Mouse (Mus musculus) forebrain, embryonic 12.5 days (tissue): ENCODE data around the gene Gm48552. TPM values are rescaled to one million over a fixed set of nuclear protein-coding genes. Genes with fewer than 3 reads are reported as not detected.

ENCODE experiments used
- ATAC-seq: fragments of 200-750 bp; cut with Nextera tagmentation; 2 replicates; pipeline ENCODE4 v1.8.0; 2017; ENCODE audit warnings: moderate TSS enrichment; ENCODE audit not compliant: low FRiP score
- H3K27ac ChIP-seq: fragments of 300-500 bp; sonication (generic); 2 replicates; pipeline ENCODE4 v1.5.1; 2016; ENCODE audit warnings: mild to moderate bottlenecking
- H3K27me3 ChIP-seq: fragments of 300-500 bp; sonication (generic); 2 replicates; pipeline ENCODE4 v1.6.1; 2016; ENCODE audit warnings: mild to moderate bottlenecking
- H3K36me3 ChIP-seq: fragments of 300-500 bp; sonication (generic); replicated peaks from 2 replicates; pipeline ENCODE4 v1.6.1; 2016; ENCODE audit warnings: mild to moderate bottlenecking
- H3K4me1 ChIP-seq: fragments of 300-500 bp; sonication (generic); 2 replicates; pipeline ENCODE4 v1.6.1; 2016
- H3K4me2 ChIP-seq: fragments of 300-500 bp; sonication (generic); 2 replicates; pipeline ENCODE4 v1.6.1; 2016; ENCODE audit warnings: mild to moderate bottlenecking, moderate library complexity
- H3K4me3 ChIP-seq: fragments of 300-500 bp; sonication (generic); replicated peaks from 2 replicates; pipeline ENCODE4 v1.5.1; 2016; ENCODE audit warnings: mild to moderate bottlenecking
- H3K9ac ChIP-seq: fragments of 300-500 bp; sonication (generic); 2 replicates; pipeline ENCODE4 v1.6.1; 2016; ENCODE audit warnings: mild to moderate bottlenecking
- H3K9me3 ChIP-seq: fragments of 300-500 bp; sonication (generic); 2 replicates; pipeline ENCODE4 v1.6.1; 2016
- WGBS: fragments of 180-500 bp; shearing (Covaris S2); methylation state at CpG from one replicate; pipeline ENCODE4 v1.1.7; 2016; 5-methylcytosine and 5-hydroxymethylcytosine counted together
- polyA plus RNA-seq: library from polyadenylated mRNA; unstranded; fragments of >200 nt; fragmentation: Nextera tagmentation; extraction: Ambion mirVana; gene quantifications from 2 replicates; pipeline ENCODE4 v1.2.1, GENCODE M21; 2016

Gene Gm48552
- polyA plus RNA-seq, 1 experiment from 2014 or later = 1.4 TPM

DNA sequence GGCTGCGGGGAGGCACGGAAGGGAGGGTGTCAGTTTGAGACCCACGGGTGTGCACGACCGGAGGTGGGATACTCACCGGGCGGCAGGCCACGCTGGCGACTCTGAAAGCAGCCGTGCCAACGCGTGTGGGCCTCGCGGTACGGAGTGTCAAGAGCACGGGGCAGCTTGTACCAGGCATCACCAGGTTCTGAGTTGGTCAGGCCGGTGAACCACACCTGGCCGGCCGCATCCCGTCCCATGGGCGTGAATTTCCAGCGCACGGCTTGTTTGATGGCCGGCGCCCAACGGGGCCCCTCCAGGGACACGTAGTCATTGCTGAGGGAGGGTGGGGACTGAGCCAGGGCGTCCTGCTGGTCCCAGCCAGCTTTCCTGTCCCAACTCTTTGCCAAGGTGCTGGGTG is 24.1 kb upstream of the Gm48552 start:
- 0 out of 2 replicates have a peak, but pooled peaks have one; percentile 7 for ATAC-seq
- H3K4me1 ChIP-seq = peaks cover 59% of the 10 kb centered on the region
- WGBS = 12% methylated on average over 28 of the region's 28 CpGs

DNA sequence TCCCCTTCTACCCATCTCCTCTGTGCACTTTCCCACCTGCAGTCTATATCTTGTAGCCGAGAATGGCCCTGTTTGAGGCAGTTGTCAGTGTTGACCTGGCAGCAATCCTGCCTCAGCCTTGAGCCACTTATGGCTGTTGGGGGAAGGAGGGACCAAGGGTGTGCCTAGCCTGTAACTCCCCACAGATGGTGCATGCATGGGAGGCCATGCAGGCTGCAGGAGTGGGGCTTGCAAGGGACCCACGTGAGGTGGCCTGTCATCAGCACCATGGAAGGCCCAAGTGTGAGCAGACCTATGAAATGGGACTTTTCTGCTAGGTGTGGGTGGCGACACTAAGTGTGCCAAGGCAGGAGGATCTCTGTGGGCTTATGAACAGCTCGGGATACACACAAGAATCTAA is 23.7 kb upstream of the Gm48552 start:
- Histone ChIP-seq H3K4me1 (peaks cover 56% of the 10 kb centered on the region), H3K4me3 (no peak overlapping the region), H3K9me3 (no peaks in the 10 kb centered on the region), H3K36me3 (peaks cover 40% of the 10 kb centered on the region), H3K27me3 (peaks cover 33% of the 10 kb centered on the region), H3K27ac (no peak overlapping the region), H3K4me2 (0 out of 2 replicates have a peak overlapping the region, but pooled peaks have one; percentile 64), H3K9ac (no peak overlapping the region)
- WGBS = 24% methylated on average over 4 of the region's 4 CpGs
- ATAC-seq = peak; percentile 19; the same call in 1 of the 2 replicates

More for the DNA sequence above, 24.1 kb upstream of the Gm48552 start:
- Histone ChIP-seq H3K4me2 (peak overlapping the region; percentile 64), H3K4me3 (peak overlapping the region; percentile 35), H3K27me3 (peaks cover 34% of the 10 kb centered on the region), H3K9ac (peak overlapping the region; percentile 44), H3K9me3 (no peaks in the 10 kb centered on the region), H3K36me3 (peaks cover 36% of the 10 kb centered on the region), H3K27ac (no peak overlapping the region)

DNA sequence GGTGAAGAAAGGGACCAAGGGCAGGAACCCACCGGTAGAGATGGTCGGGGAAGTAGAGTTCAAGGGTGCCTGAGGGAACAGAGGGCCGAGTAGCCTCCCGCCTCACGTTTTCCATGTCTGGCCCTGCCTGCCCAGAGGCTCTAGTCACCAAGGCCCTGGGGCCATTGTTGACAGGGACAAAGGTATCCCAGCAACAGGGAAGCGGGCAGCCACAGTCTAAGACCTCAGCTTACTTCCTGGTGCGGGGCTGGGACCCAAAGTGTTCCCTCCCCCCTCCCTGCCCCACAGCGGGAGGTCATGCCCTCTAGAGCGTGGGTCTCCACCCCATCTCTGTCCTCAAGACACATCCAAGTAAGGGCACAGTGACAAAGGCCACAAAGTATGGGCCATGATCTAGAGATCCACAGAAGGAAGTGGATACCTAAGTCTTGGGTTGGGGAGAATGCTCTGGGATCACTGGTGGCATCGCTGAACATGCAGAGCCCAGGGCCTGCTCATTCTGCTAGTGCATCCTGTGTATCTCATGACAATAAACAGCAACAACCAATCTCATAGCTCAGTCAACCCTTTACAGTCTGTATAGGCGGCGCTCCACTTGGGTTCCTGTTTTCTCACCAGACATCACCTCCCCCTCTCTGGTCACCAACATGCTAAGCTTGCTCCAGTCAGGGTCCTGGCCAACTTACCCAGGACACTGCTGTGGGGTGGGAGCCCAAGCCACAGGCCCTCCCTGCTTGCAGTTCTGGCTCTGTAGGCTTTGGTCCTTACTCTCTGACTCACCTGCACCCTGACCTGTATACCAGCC is 22.9 kb upstream of the Gm48552 start, which contains the start of gene 4930404N11Rik:
TSS of gene 4930404N11Rik (minus strand) at position 145 of the 805 bp plus-strand sequence.
- ATAC-seq = no peak
- Histone ChIP-seq H3K4me1 (peaks cover 51% of the 10 kb centered on the region), H3K9me3 (no peaks in the 10 kb centered on the region), H3K36me3 (peaks cover 48% of the 10 kb centered on the region), H3K9ac (peak within 1 kb of the TSS; percentile 44), H3K4me3 (peak within 1 kb of the TSS; percentile 35), H3K27ac (no peak within 1 kb of the TSS; the same call in 1 of the 2 replicates), H3K27me3 (peaks cover 33% of the 10 kb centered on the region), H3K4me2 (peak within 1 kb of the TSS; percentile 64)
- WGBS = 18% methylated on average over 12 of the region's 12 CpGs

DNA sequence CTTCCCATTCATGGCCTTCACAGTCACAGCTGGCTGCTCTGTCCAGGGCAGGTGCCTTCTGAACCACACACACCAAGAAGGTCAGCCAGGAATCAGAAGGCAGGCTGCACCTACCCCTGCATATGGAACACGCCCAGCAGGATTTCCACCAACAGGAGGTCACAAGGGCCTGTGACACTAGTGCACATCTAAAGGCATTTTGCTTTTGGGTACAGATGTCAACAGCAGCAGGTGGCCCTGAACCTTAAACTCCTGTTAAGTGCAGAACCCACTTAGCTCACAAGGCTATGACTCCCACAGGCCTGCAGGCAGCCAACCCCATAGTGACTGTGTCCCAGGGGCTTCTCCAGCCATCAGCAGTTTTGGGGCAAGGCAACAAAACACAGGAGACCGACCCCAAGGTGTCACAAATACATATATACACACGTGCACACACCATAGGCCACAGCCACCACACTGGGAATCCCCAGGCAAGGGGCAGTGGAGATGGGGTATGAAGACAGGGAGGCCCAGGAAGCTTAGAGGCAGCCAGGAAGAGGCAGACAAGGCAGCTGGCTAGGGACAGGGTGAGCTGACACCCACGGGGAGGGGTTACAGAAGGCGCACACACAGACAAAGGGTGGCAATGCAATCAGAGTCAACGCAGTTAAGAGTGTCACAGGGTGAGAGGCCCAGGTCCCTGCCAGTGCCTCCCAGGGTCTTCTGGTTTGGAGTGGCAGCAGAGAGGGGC is 22.2 kb upstream of the Gm48552 start:
- Histone ChIP-seq H3K36me3 (peaks cover 56% of the 10 kb centered on the region), H3K27ac (no peak overlapping the region), H3K27me3 (peaks cover 33% of the 10 kb centered on the region), H3K9ac (no peak overlapping the region), H3K4me1 (peaks cover 48% of the 10 kb centered on the region), H3K4me2 (no peak overlapping the region), H3K9me3 (no peaks in the 10 kb centered on the region), H3K4me3 (no peak overlapping the region)
- no peak for ATAC-seq
- WGBS = 84% methylated on average over 6 of the region's 6 CpGs

- Histone ChIP-seq H3K4me3 (no peak overlapping the region; the same call in 1 of the 2 replicates), H3K9ac (no peak overlapping the region), H3K4me1 (peaks cover 48% of the 10 kb centered on the region), H3K27me3 (peaks cover 33% of the 10 kb centered on the region), H3K4me2 (no peak overlapping the region), H3K27ac (0 out of 2 replicates have a peak overlapping the region, but pooled peaks have one; percentile 13), H3K9me3 (no peaks in the 10 kb centered on the region), H3K36me3 (peaks cover 61% of the 10 kb centered on the region)
- ATAC-seq = no peak
- WGBS = 84% methylated on average over 6 of the region's 6 CpGs
These were observed 21.7 kb upstream of the Gm48552 start for GRCm38 (mm10) chr10:81367207-81367495.

GRCm38 (mm10) chr10:81375322-81375721 is 13.5 kb upstream of the Gm48552 start:
- Histone ChIP-seq H3K9me3 (no peaks in the 10 kb centered on the region), H3K27me3 (no peaks in the 10 kb centered on the region), H3K4me3 (no peak overlapping the region), H3K36me3 (peaks cover 54% of the 10 kb centered on the region), H3K4me1 (peaks cover 30% of the 10 kb centered on the region), H3K27ac (no peak overlapping the region), H3K9ac (no peak overlapping the region), H3K4me2 (no peak overlapping the region; the same call in 1 of the 2 replicates)
- no peak for ATAC-seq
- WGBS = 94% methylated on average over 10 of the region's 10 CpGs

DNA sequence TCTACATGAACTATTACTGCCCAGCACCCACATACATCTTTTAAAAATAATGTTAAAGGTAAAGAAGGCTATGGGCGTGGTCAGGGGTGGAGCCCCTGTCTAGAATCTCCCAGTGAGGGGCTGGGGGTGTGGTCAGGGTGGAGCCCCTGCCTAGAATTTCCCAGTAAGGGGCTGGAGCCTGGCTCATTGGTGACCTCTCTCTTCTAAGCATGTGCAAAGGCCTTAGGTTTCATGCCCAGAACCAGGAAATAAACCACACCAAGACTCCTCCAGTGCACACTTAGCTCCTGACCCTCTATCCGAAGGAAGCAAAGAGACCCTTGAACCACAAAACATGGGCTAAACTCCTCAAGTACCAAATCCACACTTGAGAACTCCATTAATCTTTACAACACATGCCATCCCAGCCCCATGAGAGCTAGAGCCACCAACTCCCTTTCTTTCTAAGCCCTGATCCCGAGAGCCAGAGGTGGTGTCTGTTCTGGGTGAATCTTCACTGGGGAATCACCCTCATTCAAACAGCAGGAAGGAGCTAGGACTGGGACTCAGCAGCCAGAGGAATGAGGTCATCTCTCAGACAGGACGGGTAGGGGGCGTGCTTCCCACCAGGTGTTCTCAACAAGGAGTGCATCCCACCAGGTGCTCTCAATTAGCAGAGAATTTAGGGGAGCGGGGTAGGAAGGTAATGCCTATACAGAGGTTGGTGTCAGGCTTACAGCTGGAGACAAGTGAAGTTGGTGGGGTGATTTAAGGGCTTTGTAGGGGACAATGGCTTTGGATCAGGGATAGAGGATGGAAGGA is 12.0 kb upstream of the Gm48552 start:
- 38% methylated on average over 6 of the region's 6 CpGs for WGBS
- peak overlapping the region; percentile 78 for H3K4me2 ChIP-seq
- peak overlapping the region; percentile 97 for H3K9ac ChIP-seq
- no peak overlapping the region for H3K27ac ChIP-seq
- peak overlapping the region; percentile 88 for H3K4me3 ChIP-seq
- H3K27me3 ChIP-seq = 0 out of 2 replicates have a peak, but pooled peaks cover under 1% of the 10 kb centered on the region
- peaks cover 30% of the 10 kb centered on the region for H3K4me1 ChIP-seq
- H3K36me3 ChIP-seq = peaks cover 39% of the 10 kb centered on the region
- no peak for ATAC-seq
- H3K9me3 ChIP-seq = no peaks in the 10 kb centered on the region

GRCm38 (mm10) chr10:81377362-81377664 is 11.5 kb upstream of the Gm48552 start:
- Histone ChIP-seq H3K9ac (peak overlapping the region; percentile 97), H3K27ac (peak overlapping the region; percentile 79), H3K4me2 (peak overlapping the region; percentile 78), H3K4me1 (peaks cover 30% of the 10 kb centered on the region), H3K27me3 (0 out of 2 replicates have a peak, but pooled peaks cover 5% of the 10 kb centered on the region), H3K4me3 (peak overlapping the region; percentile 88), H3K9me3 (no peaks in the 10 kb centered on the region), H3K36me3 (peaks cover 35% of the 10 kb centered on the region)
- 53% methylated on average over 2 of the region's 2 CpGs for WGBS
- no peak for ATAC-seq

GRCm38 (mm10) chr10:81377793-81378552 is 10.8 kb upstream of the Gm48552 start, which contains the start of gene Fzr1:
Gene Fzr1, minus strand, starts transcription at chr10:81378516.
- Histone ChIP-seq H3K27me3 (0 out of 2 replicates have a peak, but pooled peaks cover 5% of the 10 kb centered on the region), H3K9ac (peak within 1 kb of the TSS; percentile 97), H3K9me3 (no peaks in the 10 kb centered on the region), H3K4me2 (peak within 1 kb of the TSS; percentile 78), H3K4me1 (peaks cover 30% of the 10 kb centered on the region), H3K27ac (peak within 1 kb of the TSS; percentile 82), H3K4me3 (peak within 1 kb of the TSS; percentile 88), H3K36me3 (peaks cover 29% of the 10 kb centered on the region)
- peak; percentile 75 for ATAC-seq
- WGBS = under 1% methylated on average over 50 of the region's 59 CpGs

GRCm38 (mm10) chr10:81378553-81379182 is 10.1 kb upstream of the Gm48552 start:
- peaks cover 28% of the 10 kb centered on the region for H3K4me1 ChIP-seq
- peaks cover 22% of the 10 kb centered on the region for H3K36me3 ChIP-seq
- no peaks in the 10 kb centered on the region for H3K9me3 ChIP-seq
- peak overlapping the region; percentile 82 for H3K27ac ChIP-seq
- H3K4me3 ChIP-seq = peak overlapping the region; percentile 88
- H3K9ac ChIP-seq = peak overlapping the region; percentile 97
- peak overlapping the region; percentile 53 for H3K4me2 ChIP-seq
- under 1% methylated on average over 46 of the region's 46 CpGs for WGBS
- ATAC-seq = peak; percentile 96
- H3K27me3 ChIP-seq = 0 out of 2 replicates have a peak, but pooled peaks cover 5% of the 10 kb centered on the region

DNA sequence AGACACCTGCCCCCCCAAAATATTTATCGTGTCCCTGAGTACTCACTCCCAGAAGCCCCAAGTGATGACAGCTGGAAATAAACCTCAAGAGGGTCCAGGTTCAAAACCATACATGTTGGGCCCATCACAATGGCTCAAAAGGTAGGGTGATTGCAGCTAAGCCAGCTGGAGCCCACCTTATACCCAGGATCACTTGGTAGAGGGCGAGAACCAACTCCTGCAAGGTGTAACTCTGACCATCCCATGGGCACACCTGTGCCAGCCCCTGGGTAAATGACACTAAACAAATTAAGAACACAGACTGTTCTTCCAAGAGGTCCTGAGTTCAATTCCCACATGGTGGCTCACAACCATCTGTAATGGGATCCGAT is 9.6 kb upstream of the Gm48552 start:
- H3K27me3 ChIP-seq = 0 out of 2 replicates have a peak, but pooled peaks cover 5% of the 10 kb centered on the region
- 56% methylated on average over 3 of the region's 3 CpGs for WGBS
- H3K36me3 ChIP-seq = peaks cover 17% of the 10 kb centered on the region
- H3K9me3 ChIP-seq = no peaks in the 10 kb centered on the region
- no peak for ATAC-seq
- peak overlapping the region; percentile 88 for H3K4me3 ChIP-seq
- peak overlapping the region; percentile 82 for H3K27ac ChIP-seq
- H3K9ac ChIP-seq = peak overlapping the region; percentile 26
- peak overlapping the region; percentile 53 for H3K4me2 ChIP-seq
- peaks cover 28% of the 10 kb centered on the region for H3K4me1 ChIP-seq
